Mouse (Mus musculus): Measurements from ENCODE around the gene Slc39a1.

The Slc39a1 gene

DNA sequence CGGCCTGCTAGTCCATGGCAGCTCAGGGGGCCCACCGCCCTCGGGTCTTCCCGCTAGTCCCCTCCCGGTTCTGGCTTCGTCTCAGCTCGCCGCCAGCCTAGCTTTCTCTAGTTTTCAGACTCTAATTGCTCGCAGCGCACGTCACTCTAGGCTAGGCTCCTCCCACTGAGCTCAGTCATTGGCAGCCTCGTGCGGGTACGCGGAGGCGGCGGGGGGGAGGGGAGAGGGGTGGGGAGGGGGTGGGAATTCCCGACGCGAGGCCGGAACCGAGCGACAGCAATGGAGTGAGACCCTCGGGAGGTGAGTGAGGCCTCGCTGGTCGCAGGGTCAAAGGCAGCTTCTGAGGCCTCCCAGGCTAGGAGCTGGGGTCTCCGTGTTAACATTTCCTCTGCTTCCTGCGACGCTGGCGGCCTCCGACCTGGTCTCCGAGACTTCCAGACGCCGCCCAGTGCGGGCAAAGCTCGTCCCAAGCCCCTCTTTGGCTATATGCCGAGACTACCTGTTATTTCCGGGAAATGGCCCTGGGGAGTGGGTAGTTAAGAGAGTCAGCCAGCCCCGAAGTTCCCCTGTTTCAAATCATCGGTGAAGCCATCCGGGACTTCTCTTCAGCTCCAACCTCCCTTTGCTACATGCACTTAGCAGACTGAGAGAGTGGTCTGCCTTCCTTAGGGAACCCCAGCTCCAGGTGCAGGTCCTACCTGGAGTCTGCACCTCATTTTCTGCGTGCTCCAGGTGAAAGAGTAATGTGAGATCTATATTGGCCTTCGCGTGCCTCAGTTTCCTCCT, at the start of gene Slc39a1:
Gene Slc39a1 (plus strand): TSS at position 213 of the 786 bp plus-strand sequence.
- DNase-seq (ENCODE audit: low spot score in 2 of 2) = peak; percentile 92 to 95

GRCm38 (mm10) chr3:90202884-90203283, 45.1 kb upstream of the Slc39a1 start:
- no peak for DNase-seq (ENCODE audit: low spot score in 2 of 2)

GRCm38 (mm10) chr3:90203619-90204018, 44.4 kb upstream of the Slc39a1 start:
- no peak for DNase-seq (ENCODE audit: low spot score in 2 of 2)

DNA sequence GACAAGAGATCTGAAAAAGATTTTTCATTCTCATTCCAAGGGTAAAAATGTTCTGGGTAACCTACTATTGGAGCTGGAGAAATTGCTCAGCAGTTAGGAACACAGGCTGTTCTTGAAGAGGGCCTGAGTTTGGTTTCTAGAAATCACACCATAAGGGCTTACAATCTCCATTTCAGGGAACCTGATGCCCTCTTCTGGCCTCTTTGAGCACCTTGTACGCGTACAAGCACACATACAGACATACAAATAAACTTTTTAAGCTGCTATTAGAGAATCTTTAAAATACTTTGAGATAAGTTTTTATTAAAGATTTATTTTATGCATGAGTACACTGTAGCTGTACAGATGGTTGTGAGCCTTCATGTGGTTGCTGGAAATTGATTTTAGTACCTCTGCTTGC, 43.4 kb upstream of the Slc39a1 start:
- DNase-seq (ENCODE audit: low spot score in 2 of 2) = no peak

GRCm38 (mm10) chr3:90208662-90209061, 39.3 kb upstream of the Slc39a1 start:
- no peak for DNase-seq (ENCODE audit: low spot score in 2 of 2)

GRCm38 (mm10) chr3:90209908-90210566, 37.9 kb upstream of the Slc39a1 start:
- no peak for DNase-seq (ENCODE audit: low spot score in 2 of 2)

GRCm38 (mm10) chr3:90211475-90212398, 36.2 kb upstream of the Slc39a1 start:
- DNase-seq (ENCODE audit: low spot score in 2 of 2) = no peak

DNA sequence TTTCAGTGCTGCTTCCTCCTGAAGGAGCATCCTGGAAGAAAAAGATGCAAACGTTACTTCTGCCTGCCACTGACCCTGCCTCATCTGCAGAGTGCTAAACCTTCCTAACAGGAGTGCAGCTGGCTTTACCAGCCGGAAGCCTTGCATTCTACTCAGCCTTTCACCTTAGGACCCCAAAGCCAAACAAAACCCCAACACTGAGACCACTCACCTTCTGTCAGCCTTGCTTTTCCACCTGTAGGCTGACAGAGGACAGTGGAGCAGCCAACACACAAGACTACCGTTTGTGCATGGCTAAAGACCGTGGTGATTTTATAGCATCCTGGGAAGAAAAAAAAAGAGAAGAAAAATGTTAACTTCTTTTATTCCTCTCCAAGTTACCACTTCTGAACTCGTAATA, 35.2 kb upstream of the Slc39a1 start:
- DNase-seq (ENCODE audit: low spot score in 2 of 2) = no peak

- peak; percentile 92 to 95 for DNase-seq (ENCODE audit: low spot score in 2 of 2)
Observed at GRCm38 (mm10) chr3:90213377-90213866, 34.5 kb upstream of the Slc39a1 start, which contains the start of the genes Rps27 and Rab13. Gene Rps27 (minus strand): TSS chr3:90213651. Gene Rab13 (plus strand): TSS chr3:90213695.

DNA sequence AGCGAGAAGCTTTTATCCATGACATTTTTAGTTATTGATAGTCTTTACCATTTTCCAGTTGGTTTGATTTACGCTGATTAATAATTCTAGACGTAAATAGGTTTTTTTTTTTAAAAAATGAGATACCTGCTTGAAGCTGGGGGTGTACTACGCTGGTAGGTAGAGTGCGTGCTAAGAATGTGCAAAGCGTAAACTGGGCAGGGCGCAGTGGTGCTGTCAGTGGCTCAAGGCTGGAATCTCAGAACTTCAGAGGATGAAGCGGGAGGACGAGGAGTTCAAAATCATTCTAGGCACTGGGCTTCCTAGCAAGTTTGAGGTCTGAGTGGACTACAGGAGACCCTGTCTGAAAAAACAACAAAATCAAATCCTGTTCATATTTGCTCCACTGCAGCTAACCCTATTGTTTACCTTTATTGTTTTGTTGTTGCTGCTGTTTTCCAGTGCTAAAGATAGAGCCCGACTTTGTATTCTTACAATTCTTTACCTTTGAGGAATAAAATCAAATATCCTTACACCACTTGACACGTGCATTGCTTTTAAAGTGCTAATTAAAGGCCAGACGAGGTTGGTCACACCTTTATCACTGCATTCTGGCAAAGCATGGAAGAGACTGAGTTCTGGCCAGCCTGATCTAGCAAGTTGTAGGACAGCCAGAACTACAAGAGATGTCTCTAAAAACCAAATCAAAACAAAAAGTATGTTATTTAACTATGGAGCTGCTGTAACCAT, 33.9 kb upstream of the Slc39a1 start:
- DNase-seq (ENCODE audit: low spot score in 2 of 2) = peak in 1 of 2 experiments; percentile 17

DNA sequence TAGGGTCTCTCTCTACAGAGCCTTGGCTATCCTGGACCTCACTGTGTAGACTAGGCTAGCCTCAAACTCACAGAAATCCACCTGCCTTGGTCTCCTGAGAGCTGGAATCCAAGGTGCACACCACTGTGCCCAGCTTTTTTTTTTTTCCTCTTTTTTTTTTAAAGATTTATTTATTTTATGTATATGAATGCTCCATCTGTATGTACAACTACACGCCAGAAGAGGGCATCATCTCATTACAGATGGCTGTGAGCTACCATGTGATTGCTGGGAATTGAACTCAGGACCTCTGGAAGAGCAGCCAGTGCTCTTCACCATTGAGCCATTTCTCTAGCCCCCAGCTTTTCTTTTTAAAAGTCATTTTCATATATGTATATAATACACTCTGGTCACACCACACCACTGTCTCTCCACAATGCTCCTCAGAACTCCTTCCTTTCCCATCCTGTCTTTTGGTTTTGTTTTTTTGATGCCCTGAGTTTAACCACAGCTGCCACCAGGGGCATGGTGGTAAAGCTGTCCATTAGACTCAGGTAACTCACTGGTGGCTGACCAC, 32.1 kb upstream of the Slc39a1 start:
- DNase-seq (ENCODE audit: low spot score in 2 of 2) = no peak

GRCm38 (mm10) chr3:90220088-90220487, 27.9 kb upstream of the Slc39a1 start:
- peak; percentile 48 to 69 for DNase-seq (ENCODE audit: low spot score in 2 of 2)

- DNase-seq (ENCODE audit: low spot score in 2 of 2) = peak; percentile 24 to 27
Observed at GRCm38 (mm10) chr3:90220531-90220951, 27.4 kb upstream of the Slc39a1 start.

- DNase-seq (ENCODE audit: low spot score in 2 of 2) = no peak
Observed at GRCm38 (mm10) chr3:90221123-90221522, 26.8 kb upstream of the Slc39a1 start.

DNA sequence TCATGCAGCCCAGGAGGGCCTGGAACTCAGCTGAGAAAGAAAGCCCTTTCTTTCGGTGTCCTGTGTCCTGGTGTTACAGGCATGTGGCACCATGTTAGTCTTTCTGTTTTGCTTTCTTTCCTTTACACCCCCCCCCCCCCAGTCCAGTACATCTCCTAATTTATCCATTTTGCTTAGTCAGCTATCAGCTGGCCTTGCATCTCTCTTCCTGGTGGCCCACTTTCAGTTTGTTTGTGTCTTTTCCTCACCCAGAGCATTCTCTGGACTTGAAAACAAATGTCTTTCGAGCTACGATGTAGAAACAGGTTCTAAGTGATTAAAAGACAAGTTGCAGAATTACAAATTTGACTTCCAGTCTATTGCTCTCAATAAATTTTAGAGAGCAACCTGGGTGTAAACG, 25.5 kb upstream of the Slc39a1 start:
- DNase-seq (ENCODE audit: low spot score in 2 of 2) = no peak

GRCm38 (mm10) chr3:90222941-90223340, 25.0 kb upstream of the Slc39a1 start:
- no peak for DNase-seq (ENCODE audit: low spot score in 2 of 2)

GRCm38 (mm10) chr3:90224331-90224730, 23.6 kb upstream of the Slc39a1 start:
- no peak for DNase-seq (ENCODE audit: low spot score in 2 of 2)

DNA sequence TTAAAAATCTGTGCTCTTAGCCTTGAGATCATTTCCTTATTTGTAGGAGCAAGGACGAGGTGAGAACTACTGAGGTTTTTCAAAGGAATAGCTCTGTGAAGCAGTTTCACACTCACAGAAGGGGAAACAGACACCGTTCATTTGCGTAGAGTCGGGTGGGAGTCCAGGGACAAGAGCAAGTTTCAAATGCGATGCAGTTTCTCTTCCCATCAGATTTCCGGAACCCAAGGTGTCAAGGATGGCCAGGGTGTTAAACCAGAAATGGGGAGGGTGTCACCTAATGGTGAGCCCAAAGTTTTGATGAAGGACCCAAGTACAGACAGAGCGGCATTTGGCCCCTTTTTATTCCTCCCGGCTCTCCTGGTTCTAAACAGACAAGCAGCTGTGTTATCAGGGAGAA, 16.9 kb upstream of the Slc39a1 start:
- DNase-seq (ENCODE audit: low spot score in 2 of 2) = no peak

DNA sequence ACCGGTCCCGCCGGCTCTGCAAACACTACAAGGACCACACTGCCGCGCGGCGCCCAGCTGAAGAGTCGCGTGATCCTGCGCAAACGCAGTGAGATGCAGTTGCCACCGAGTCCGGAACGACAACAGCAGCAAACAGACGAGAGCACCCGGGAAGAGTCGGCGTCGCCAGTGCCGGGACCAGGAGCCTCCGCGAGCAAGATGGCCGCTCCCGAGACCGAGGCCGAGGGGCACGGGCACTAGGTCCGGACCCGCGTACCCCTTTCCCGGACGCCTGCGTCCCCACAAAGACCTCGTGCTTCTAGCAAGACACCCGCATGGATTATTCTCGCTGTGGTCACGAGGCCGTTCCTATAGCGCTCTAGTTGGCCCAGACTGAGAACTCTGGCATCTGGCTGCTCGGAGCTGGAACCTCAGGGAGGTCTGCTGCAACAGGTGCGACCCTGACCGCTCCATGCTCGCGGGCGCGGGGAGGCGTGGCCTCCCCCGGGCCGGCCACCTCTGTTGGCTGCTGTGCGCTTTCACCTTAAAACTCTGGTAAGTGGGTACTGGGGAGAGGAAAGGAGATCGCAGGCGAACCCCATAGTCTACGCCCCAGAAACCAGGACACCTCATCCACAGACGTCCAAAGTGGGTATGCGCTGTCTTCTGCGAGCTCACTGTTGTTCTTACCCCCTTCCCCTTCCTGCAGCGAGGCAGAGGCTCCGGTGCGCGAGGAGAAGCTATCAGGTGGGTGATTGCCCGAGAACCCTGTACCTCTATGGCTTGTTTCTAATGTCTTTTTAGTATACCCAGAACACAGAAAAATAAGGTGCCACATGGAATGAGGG, 16.3 kb upstream of the Slc39a1 start, which contains the start of gene Jtb:
Gene Jtb (plus strand): TSS at position 91 of the 827 bp plus-strand sequence.
- DNase-seq (ENCODE audit: low spot score in 2 of 2) = peak; percentile 97 to 98

GRCm38 (mm10) chr3:90241251-90241650, 6.7 kb upstream of the Slc39a1 start:
- no peak for DNase-seq (ENCODE audit: low spot score in 2 of 2)

Measured in right cerebral cortex, adult 2 months (tissue).